Mouse (Mus musculus) forebrain, embryonic 12.5 days (tissue): Measurements from ENCODE around the gene Sdk2. TPM values are rescaled to one million over a fixed set of nuclear protein-coding genes. Genes with fewer than 3 reads are reported as not detected.

Experiments
- ATAC-seq: fragments of 200-750 bp; cut with Nextera tagmentation; 2 replicates; pipeline ENCODE4 v1.8.0; 2017; ENCODE audit warnings: moderate TSS enrichment; ENCODE audit not compliant: low FRiP score
- H3K27ac ChIP-seq: fragments of 300-500 bp; sonication (generic); 2 replicates; pipeline ENCODE4 v1.5.1; 2016; ENCODE audit warnings: mild to moderate bottlenecking
- H3K27me3 ChIP-seq: fragments of 300-500 bp; sonication (generic); 2 replicates; pipeline ENCODE4 v1.6.1; 2016; ENCODE audit warnings: mild to moderate bottlenecking
- H3K36me3 ChIP-seq: fragments of 300-500 bp; sonication (generic); replicated peaks from 2 replicates; pipeline ENCODE4 v1.6.1; 2016; ENCODE audit warnings: mild to moderate bottlenecking
- H3K4me1 ChIP-seq: fragments of 300-500 bp; sonication (generic); 2 replicates; pipeline ENCODE4 v1.6.1; 2016
- H3K4me2 ChIP-seq: fragments of 300-500 bp; sonication (generic); 2 replicates; pipeline ENCODE4 v1.6.1; 2016; ENCODE audit warnings: mild to moderate bottlenecking, moderate library complexity
- H3K4me3 ChIP-seq: fragments of 300-500 bp; sonication (generic); replicated peaks from 2 replicates; pipeline ENCODE4 v1.5.1; 2016; ENCODE audit warnings: mild to moderate bottlenecking
- H3K9ac ChIP-seq: fragments of 300-500 bp; sonication (generic); 2 replicates; pipeline ENCODE4 v1.6.1; 2016; ENCODE audit warnings: mild to moderate bottlenecking
- H3K9me3 ChIP-seq: fragments of 300-500 bp; sonication (generic); 2 replicates; pipeline ENCODE4 v1.6.1; 2016
- WGBS: fragments of 180-500 bp; shearing (Covaris S2); methylation state at CpG from one replicate; pipeline ENCODE4 v1.1.7; 2016; 5-methylcytosine and 5-hydroxymethylcytosine counted together
- polyA plus RNA-seq: library from polyadenylated mRNA; unstranded; fragments of >200 nt; fragmentation: Nextera tagmentation; extraction: Ambion mirVana; gene quantifications from 2 replicates; pipeline ENCODE4 v1.2.1, GENCODE M21; 2016

The Sdk2 gene
- polyA plus RNA-seq, 1 experiment from 2014 or later: 3.0 TPM

DNA sequence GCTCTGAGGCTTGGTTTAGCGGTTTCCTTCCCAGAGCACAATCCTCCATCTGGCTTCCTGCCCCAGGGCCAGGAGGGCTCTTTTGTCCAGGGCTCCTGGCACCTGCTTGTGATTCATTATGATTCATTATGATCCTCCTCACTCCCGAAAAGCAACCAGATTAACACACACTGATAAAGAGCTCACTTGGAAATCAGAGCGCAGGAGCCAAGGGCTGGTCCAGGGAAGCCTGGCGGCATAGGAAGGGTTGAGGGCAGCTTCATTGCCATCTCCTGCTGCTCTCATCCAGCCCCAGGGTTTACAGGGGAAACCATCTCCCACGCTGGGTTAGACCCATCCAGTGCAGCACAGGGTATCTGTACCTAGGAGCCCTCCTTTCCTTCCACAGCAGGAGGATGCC, 143.7 kb downstream of the Sdk2 start:
- H3K9me3 ChIP-seq: 0 out of 2 replicates have a peak, but pooled peaks cover 3% of the 10 kb centered on the region
- 27% methylated on average over 5 of the region's 5 CpGs for WGBS

DNA sequence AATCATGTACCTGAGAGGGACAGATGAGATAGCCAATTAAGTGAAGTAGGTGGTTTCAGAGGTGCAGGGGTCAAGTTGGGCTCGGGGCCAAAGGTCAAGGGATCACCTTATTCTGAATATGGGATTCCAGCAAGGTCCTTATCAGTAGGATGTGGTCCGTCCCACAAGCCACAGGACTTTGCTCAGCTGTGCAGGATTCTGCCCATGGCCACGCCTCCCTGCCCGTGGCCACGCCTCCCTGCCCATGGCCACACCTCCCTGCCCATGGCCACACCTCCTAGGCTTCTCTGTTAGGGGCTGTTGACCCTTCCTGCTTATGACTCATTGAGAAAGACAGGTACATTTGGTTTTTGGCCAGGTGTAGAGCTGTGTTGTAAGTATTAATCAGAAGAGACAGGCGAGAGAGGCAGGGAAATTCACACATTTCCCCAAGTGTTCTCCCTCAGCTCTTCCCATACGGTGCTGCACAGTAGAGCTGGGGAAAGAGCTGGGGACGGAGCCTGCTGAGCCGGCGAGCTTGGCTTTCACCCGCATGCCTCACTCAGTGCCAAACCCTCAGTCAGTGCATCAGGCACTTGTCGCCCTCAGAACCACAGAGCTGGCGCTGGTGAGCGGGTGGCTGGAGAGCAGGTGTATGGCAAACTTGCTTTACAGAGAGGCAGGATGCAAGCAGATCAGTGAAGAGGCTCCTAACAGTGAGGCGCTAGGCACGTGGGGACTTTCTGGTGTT, 163.6 kb downstream of the Sdk2 start:
- 80% methylated on average over 16 of the region's 16 CpGs for WGBS

More for the DNA sequence above, 143.7 kb downstream of the Sdk2 start:
- no peak overlapping the region for H3K4me3 ChIP-seq
- ATAC-seq: peak; percentile 33; the same call in 1 of the 2 replicates
- peaks cover 28% of the 10 kb centered on the region for H3K4me1 ChIP-seq
- no peak overlapping the region for H3K4me2 ChIP-seq
- no peak overlapping the region for H3K9ac ChIP-seq
- H3K27ac ChIP-seq: peak overlapping the region; percentile 56
- no peaks in the 10 kb centered on the region for H3K27me3 ChIP-seq
- H3K36me3 ChIP-seq: no peaks in the 10 kb centered on the region

DNA sequence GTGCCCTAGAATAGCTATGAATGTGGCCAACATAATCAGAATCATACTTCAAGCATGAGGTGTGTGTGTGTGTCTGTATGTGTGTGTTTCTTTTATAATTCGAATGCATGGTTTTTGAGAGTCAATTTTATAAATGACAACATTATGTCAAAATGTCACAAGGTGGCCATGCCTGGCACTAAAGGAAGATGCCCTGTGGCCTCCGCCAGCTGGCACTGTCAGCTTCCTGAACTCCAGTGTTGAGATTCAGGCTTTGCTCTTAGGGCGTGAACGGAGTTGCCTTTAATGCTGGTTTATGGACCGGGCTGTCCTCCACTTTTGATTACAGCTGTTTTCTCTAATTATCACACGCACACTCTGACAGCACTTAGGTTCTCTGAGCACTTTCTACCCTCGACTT, 164.9 kb downstream of the Sdk2 start:
- ATAC-seq: no peak
- Histone ChIP-seq H3K4me2 (no peak overlapping the region), H3K27ac (no peak overlapping the region), H3K4me1 (peaks cover 6% of the 10 kb centered on the region), H3K9me3 (no peaks in the 10 kb centered on the region), H3K4me3 (no peak overlapping the region), H3K9ac (no peak overlapping the region), H3K27me3 (no peaks in the 10 kb centered on the region), H3K36me3 (no peaks in the 10 kb centered on the region)
- WGBS: 86% methylated on average over 7 of the region's 7 CpGs

More for the DNA sequence above, 163.6 kb downstream of the Sdk2 start:
- Histone ChIP-seq H3K27me3 (no peaks in the 10 kb centered on the region), H3K4me2 (no peak overlapping the region), H3K36me3 (no peaks in the 10 kb centered on the region), H3K4me1 (peaks cover 13% of the 10 kb centered on the region), H3K4me3 (no peak overlapping the region), H3K9me3 (no peaks in the 10 kb centered on the region), H3K9ac (no peak overlapping the region), H3K27ac (no peak overlapping the region)
- ATAC-seq: no peak

DNA sequence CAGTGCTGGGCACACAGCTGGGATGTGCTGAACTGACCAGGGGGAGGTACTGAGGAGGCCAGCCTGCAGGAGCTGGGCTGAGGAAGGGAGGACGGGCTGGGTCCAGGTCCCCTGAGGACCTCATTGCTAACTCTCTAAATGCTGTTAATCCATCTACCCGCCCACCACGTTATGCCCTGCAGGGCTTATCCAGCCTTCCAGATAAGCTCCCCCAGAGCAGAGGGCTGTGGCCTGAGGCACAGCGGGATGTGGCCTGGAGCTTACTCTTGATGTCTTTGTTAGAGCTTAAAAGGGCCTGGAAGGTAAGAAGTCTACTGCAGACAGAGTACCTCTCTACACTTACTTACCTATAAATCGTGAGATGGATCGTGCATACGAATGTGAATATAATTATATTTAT, 168.2 kb downstream of the Sdk2 start:
- no peak overlapping the region for H3K27ac ChIP-seq
- no peaks in the 10 kb centered on the region for H3K9me3 ChIP-seq
- peaks cover 9% of the 10 kb centered on the region for H3K4me1 ChIP-seq
- H3K9ac ChIP-seq: no peak overlapping the region
- no peak overlapping the region for H3K4me3 ChIP-seq
- no peak overlapping the region for H3K4me2 ChIP-seq
- ATAC-seq: no peak
- WGBS: 28% methylated on average over 7 of the region's 7 CpGs
- H3K36me3 ChIP-seq: no peaks in the 10 kb centered on the region
- H3K27me3 ChIP-seq: no peaks in the 10 kb centered on the region

DNA sequence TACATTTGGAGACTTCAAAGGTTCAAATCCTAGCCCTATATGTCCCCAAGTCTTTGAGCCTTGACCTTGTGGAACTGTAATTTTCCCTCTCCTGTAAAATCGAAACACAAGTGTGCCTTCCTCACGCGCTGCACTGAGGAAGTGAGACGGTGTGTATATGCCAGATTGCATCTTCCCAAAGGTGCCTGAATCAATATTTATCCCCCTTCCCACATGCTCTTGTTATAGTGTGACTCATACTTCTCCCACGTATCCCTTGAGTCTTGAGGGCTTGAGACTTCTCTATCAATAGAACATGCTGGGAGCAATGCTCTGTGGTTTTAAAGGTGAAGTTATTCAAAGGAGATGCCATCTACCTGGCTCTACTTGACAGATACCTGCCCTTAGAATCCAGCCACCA, 170.8 kb downstream of the Sdk2 start:
- Histone ChIP-seq H3K4me1 (peaks cover 20% of the 10 kb centered on the region), H3K27me3 (no peaks in the 10 kb centered on the region), H3K9me3 (no peaks in the 10 kb centered on the region), H3K4me2 (no peak overlapping the region), H3K9ac (no peak overlapping the region), H3K4me3 (no peak overlapping the region), H3K27ac (no peak overlapping the region), H3K36me3 (no peaks in the 10 kb centered on the region)
- ATAC-seq: no peak
- 98% methylated on average over 5 of the region's 5 CpGs for WGBS

DNA sequence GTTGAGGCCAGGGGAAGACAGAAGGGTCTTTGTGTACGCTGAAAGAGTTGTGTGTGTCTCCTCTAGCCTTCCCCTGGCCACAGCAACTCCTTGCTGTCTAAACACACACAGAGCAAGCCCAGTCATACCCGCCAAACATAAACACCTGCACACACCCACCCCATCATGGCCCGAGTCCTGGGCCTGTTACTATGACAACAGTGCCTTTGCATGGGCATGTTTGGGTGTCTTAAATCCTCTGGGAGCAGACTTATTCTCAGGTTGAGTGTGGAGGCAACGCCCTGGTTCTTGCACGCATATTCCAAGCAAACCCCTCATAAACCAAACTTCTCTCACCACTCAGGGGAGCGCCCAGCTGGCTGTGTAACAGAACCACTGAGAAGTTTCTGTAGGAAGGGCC, 173.9 kb downstream of the Sdk2 start:
- no peak overlapping the region for H3K9ac ChIP-seq
- no peak overlapping the region for H3K4me3 ChIP-seq
- H3K9me3 ChIP-seq: no peaks in the 10 kb centered on the region
- H3K36me3 ChIP-seq: no peaks in the 10 kb centered on the region
- H3K27ac ChIP-seq: no peak overlapping the region
- H3K27me3 ChIP-seq: no peaks in the 10 kb centered on the region
- WGBS: 70% methylated on average over 6 of the region's 6 CpGs
- no peak for ATAC-seq
- no peak overlapping the region for H3K4me2 ChIP-seq
- peaks cover 14% of the 10 kb centered on the region; the same call in 1 of the 2 replicates for H3K4me1 ChIP-seq

DNA sequence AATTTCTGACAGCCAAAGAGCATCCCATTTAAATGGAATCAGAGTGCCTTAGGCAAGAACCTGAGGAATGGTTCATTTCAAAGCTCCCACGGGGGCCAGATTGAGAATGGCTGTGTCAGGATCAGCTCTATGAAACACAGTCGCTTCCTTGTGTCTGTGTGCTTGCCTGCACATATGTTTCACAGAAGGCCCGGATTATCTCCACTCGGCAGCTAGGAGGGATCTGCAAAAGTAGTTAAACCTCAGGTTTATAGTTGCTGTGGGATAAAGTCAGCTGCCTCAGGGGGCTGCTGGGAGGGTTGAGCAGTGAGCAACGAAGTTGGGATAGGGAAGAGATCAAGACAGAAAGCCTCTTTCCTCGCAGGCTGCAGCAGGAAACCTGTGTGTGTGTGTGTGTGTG, 174.8 kb downstream of the Sdk2 start:
- Histone ChIP-seq H3K4me2 (no peak overlapping the region), H3K27me3 (no peaks in the 10 kb centered on the region), H3K27ac (no peak overlapping the region), H3K36me3 (no peaks in the 10 kb centered on the region), H3K4me3 (no peak overlapping the region), H3K9me3 (no peaks in the 10 kb centered on the region), H3K4me1 (peaks cover 14% of the 10 kb centered on the region; the same call in 1 of the 2 replicates), H3K9ac (no peak overlapping the region)
- ATAC-seq: no peak
- WGBS: 72% methylated on average over 6 of the region's 6 CpGs

DNA sequence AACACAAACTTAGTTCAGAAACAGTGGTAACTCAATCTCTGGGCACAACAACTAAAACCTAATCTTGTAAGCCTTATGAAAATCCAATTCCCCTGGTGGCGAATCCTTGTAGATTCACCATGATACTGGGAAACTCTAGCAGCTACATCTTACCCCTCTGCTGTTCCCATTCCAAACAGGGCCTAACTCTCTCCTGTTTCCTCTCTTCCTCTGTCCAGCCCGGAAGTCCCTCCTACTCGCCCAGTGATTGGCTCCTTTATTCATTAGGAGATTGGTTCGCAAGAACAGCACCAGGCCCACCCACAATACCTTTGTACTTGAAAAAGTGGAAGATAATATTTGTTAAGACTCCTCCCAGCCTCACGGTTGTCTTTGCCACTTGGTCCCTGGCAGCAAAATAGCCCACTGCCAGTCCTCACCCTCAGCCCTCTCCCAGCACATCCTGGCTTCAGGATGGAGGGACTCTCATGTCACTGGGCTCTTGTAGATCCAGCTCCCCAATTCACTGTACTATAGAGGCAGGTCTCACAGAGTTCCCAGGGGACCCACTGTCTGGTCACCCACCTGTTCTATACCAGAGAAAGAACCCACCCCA, 178.6 kb downstream of the Sdk2 start:
- Histone ChIP-seq H3K4me1 (peaks cover 8% of the 10 kb centered on the region), H3K4me2 (no peak overlapping the region), H3K9ac (no peak overlapping the region), H3K27me3 (no peaks in the 10 kb centered on the region), H3K4me3 (no peak overlapping the region), H3K36me3 (no peaks in the 10 kb centered on the region), H3K27ac (no peak overlapping the region), H3K9me3 (no peaks in the 10 kb centered on the region)
- ATAC-seq: no peak
- WGBS: 77% methylated on average over 5 of the region's 5 CpGs

DNA sequence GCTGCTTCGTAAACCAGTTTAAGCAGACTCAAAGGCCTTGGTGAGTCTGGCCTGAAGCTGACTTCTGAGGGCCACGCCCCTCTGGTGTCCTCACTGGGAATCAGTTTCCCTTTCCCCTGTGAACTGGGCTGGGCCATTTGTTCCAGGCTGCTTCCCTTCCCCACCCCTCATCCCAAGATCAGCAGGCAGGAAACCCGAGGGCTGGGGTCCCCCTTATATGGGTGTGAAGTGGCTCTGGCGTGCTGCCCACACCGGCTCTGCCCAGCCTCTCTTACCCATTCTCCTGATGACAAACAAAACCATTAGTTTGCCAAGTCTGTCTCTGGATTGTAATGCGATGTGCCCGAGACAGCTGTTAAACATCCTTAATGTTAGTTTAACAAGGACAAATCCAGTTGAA, 180.5 kb downstream of the Sdk2 start:
- 78% methylated on average over 7 of the region's 7 CpGs for WGBS
- no peaks in the 10 kb centered on the region for H3K36me3 ChIP-seq

DNA sequence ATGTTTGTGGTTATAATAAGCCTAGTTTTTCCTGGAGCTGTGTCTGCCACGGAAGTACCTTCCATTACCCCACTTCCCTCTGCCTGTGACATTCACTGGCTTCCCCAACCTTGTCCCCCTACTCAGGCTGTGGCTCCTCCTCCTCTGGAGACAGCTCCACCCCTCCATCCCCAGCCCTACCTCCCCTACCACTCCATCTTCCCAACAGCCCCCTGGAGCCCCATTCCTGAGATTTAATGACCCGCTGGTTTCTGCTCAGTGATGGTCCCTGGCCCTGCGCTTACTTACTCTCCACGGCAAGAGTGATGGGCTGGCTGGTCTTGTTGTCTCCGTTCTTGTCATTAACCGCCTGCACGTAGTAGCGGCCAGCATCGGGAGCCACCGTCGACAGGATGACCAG, 181.9 kb downstream of the Sdk2 start:
- Histone ChIP-seq H3K4me2 (no peak overlapping the region), H3K4me1 (no peaks in the 10 kb centered on the region; the same call in 1 of the 2 replicates), H3K36me3 (no peaks in the 10 kb centered on the region), H3K4me3 (no peak overlapping the region), H3K27ac (no peak overlapping the region), H3K9me3 (no peaks in the 10 kb centered on the region), H3K27me3 (no peaks in the 10 kb centered on the region), H3K9ac (no peak overlapping the region)
- WGBS: 78% methylated on average over 11 of the region's 11 CpGs
- ATAC-seq: no peak

More for the DNA sequence above, 180.5 kb downstream of the Sdk2 start:
- no peak overlapping the region for H3K4me3 ChIP-seq
- H3K9ac ChIP-seq: no peak overlapping the region
- H3K9me3 ChIP-seq: no peaks in the 10 kb centered on the region
- H3K27me3 ChIP-seq: no peaks in the 10 kb centered on the region
- H3K4me1 ChIP-seq: no peaks in the 10 kb centered on the region; the same call in 1 of the 2 replicates
- H3K4me2 ChIP-seq: no peak overlapping the region
- no peak for ATAC-seq
- no peak overlapping the region for H3K27ac ChIP-seq

DNA sequence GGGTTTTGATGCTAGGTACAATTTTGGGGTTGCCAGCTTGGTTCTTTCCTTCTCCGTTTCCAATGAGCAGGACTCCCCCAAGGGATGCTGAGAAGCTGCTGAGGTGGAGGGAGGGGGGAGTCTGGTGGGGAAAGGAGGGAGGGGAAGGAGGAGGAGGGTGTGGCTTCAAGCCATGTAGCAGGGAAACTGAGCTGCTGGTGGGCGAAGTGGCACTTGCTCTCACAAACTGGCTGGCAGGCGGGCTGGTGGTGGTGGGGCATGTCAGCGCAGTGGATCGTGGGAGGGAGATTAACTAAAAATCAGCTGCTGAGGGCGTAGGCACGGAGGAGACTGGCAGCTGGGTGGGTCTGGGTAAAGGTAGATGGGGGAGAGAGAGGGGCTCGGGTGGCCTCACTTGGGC, 183.8 kb downstream of the Sdk2 start:
- 75% methylated on average over 8 of the region's 8 CpGs for WGBS
- H3K27me3 ChIP-seq: no peaks in the 10 kb centered on the region
- no peak for ATAC-seq
- H3K36me3 ChIP-seq: no peaks in the 10 kb centered on the region
- no peak overlapping the region for H3K9ac ChIP-seq
- no peaks in the 10 kb centered on the region; the same call in 1 of the 2 replicates for H3K4me1 ChIP-seq
- no peak overlapping the region for H3K4me2 ChIP-seq
- no peak overlapping the region for H3K4me3 ChIP-seq
- H3K27ac ChIP-seq: no peak overlapping the region
- H3K9me3 ChIP-seq: no peaks in the 10 kb centered on the region

DNA sequence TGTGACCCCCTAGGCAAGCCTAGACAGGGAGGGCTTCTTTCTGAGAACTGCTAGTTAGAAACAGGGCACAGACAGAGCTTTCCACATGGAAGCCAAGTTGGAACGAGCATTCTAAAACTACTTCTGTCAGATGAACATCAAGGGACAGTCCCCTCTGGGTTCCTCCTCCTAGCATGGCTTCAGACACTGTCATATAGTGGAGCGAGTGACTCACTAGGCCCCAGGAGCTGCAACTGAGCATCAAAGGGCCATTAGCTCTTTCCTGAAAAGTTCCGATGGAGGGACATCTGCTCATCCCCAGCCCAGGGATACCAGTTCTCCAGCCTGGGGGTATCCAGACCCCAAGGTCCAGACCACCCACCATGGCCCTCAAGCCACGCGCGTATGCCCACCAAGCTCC, 185.0 kb downstream of the Sdk2 start:
- no peaks in the 10 kb centered on the region for H3K9me3 ChIP-seq
- 90% methylated on average over 6 of the region's 6 CpGs for WGBS
- H3K4me1 ChIP-seq: no peaks in the 10 kb centered on the region; the same call in 1 of the 2 replicates
- no peaks in the 10 kb centered on the region for H3K36me3 ChIP-seq
- no peak overlapping the region for H3K9ac ChIP-seq
- no peak overlapping the region for H3K27ac ChIP-seq
- H3K4me2 ChIP-seq: no peak overlapping the region
- no peaks in the 10 kb centered on the region for H3K27me3 ChIP-seq
- no peak overlapping the region for H3K4me3 ChIP-seq
- ATAC-seq: no peak

DNA sequence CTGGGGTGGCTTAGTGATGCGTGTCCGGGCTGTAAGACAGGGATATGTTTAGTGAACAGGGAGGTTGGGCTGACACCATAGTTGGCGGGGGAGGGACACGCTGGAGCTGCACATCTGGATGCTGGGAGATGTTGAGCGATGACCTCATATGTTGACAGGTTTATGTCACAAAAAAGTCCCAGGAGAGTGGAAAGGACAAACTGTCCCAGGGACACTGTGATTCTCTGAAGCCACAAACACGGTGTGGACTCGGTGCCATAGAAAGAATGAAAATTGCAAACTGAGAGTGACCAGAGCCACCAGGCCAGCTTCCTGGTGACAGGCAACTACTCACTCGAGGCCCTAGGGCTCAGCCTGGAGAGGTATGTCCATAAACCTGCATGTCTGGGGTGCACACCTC, 199.8 kb downstream of the Sdk2 start:
- H3K4me2 ChIP-seq: no peak overlapping the region
- ATAC-seq: no peak

More for the DNA sequence above, 199.8 kb downstream of the Sdk2 start:
- 90% methylated on average over 8 of the region's 8 CpGs for WGBS
- Histone ChIP-seq H3K9me3 (no peaks in the 10 kb centered on the region), H3K4me1 (peaks cover 7% of the 10 kb centered on the region), H3K27me3 (0 out of 2 replicates have a peak, but pooled peaks cover 8% of the 10 kb centered on the region), H3K36me3 (no peaks in the 10 kb centered on the region), H3K4me3 (no peak overlapping the region), H3K27ac (no peak overlapping the region), H3K9ac (no peak overlapping the region)
